Mouse (Mus musculus) T-cell, adult 2 months (primary cell): Measurements from ENCODE around the gene Tspan10.

ENCODE experiments used
- DNase-seq: peaks from one replicate; pipeline ENCODE4 v3.0.0; 2022; ENCODE audit warnings: low spot score

The Tspan10 gene

GRCm38 (mm10) chr11:120455413-120455812 is 13.0 kb downstream of the Tspan10 start:
- DNase-seq: no peak

GRCm38 (mm10) chr11:120457370-120457769 is 14.9 kb downstream of the Tspan10 start:
- DNase-seq: no peak

GRCm38 (mm10) chr11:120457772-120458751 is 15.6 kb downstream of the Tspan10 start, which contains the start of the genes Oxld1 and Ccdc137:
Oxld1 (minus strand) TSS chr11:120458068.
Ccdc137 (plus strand) TSS chr11:120458115.
- peak; percentile 71 for DNase-seq

- no peak for DNase-seq
Observed at GRCm38 (mm10) chr11:120458847-120459597, 16.6 kb downstream of the Tspan10 start.

GRCm38 (mm10) chr11:120463536-120463935 is 21.1 kb downstream of the Tspan10 start:
- DNase-seq: no peak

- no peak for DNase-seq
Observed at GRCm38 (mm10) chr11:120464365-120464764, 21.9 kb downstream of the Tspan10 start.

GRCm38 (mm10) chr11:120465521-120465920 is 23.1 kb downstream of the Tspan10 start:
- no peak for DNase-seq

- peak; percentile 95 for DNase-seq
Observed at GRCm38 (mm10) chr11:120467051-120467735, 24.7 kb downstream of the Tspan10 start, which contains the start of gene Arl16. Arl16 (minus strand) TSS chr11:120467607.

- no peak for DNase-seq
Observed at GRCm38 (mm10) chr11:120467736-120468092, 25.3 kb downstream of the Tspan10 start.

GRCm38 (mm10) chr11:120472052-120472451 is 29.6 kb downstream of the Tspan10 start:
- DNase-seq: no peak

- DNase-seq: no peak
Observed at GRCm38 (mm10) chr11:120483448-120483934, 41.0 kb downstream of the Tspan10 start.

GRCm38 (mm10) chr11:120484265-120484981 is 42.0 kb downstream of the Tspan10 start, which contains the start of gene Mrpl12:
Mrpl12 (plus strand) TSS chr11:120484613.
- DNase-seq: peak; percentile 87

- DNase-seq: no peak
Observed at GRCm38 (mm10) chr11:120485251-120485650, 42.8 kb downstream of the Tspan10 start.

GRCm38 (mm10) chr11:120488516-120488915 is 46.1 kb downstream of the Tspan10 start:
- no peak for DNase-seq

- peak; percentile 75 for DNase-seq
Observed at GRCm38 (mm10) chr11:120489054-120489761, 46.8 kb downstream of the Tspan10 start.

- DNase-seq: no peak
Observed at GRCm38 (mm10) chr11:120490291-120491046, 48.0 kb downstream of the Tspan10 start.

GRCm38 (mm10) chr11:120491317-120492023 is 49.0 kb downstream of the Tspan10 start, which contains the start of gene Slc25a10:
Slc25a10 (plus strand) TSS chr11:120491840.
- peak; percentile 43 for DNase-seq

GRCm38 (mm10) chr11:120492024-120492877 is 49.8 kb downstream of the Tspan10 start:
- peak; percentile 38 for DNase-seq
